Mouse (Mus musculus) small intestine, adult 2 months (tissue): ENCODE results near the gene Tmem170b.

Source experiments
- CTCF ChIP-seq: fragments of 200-500 bp; IDR thresholded peaks from 2 replicates; pipeline ENCODE4 v1.5.1; 2012; ENCODE audit warnings: low read depth, mild to moderate bottlenecking, control low read depth, inconsistent platforms, low read length, moderate library complexity, mixed read lengths; ENCODE audit not compliant: insufficient replicate concordance, insufficient read length; ENCODE audit errors: extremely low read depth
- POLR2A ChIP-seq: fragments of 200-500 bp; IDR thresholded peaks from 2 replicates; pipeline ENCODE4 v1.6.1; 2012; ENCODE audit warnings: low read depth, mild to moderate bottlenecking, control low read depth, inconsistent platforms, low read length, moderate library complexity

- TF ChIP-seq CTCF (no peak), POLR2A (no peak)
Observed at GRCm38 (mm10) chr13:41671136-41671705, 65.5 kb downstream of the Tmem170b start.
